Mouse (Mus musculus): ENCODE data around the gene Myo1b.

The Myo1b gene

DNA sequence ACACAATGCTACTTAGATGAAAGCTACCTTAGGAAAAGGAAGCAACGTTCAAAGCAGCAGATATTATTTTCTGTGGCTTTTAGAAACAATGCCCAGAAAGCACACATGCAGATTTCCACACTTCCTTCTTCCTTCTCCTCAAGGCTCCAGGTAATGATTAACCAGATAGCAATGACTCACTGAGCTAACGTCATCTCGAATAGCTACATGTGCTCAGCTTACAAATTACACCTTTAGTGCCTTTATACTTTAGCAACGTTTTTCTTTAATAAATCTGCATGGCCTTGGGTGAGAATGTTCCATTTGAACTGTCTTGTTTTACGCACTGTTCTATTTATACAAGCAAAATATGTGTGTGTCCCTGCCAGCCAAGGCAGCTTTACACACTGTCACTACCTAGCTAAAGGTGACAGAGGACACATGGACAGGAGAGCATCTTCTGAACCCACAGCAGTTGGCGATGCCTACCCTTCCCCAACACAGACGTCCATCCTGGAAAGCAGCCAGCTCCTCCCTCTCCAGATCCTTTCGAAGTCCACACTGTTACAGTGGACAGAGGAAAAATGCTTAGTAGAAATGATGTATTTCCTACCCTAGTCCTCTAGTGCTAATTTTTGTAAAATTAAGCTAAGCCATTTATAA, 66.2 kb downstream of the Myo1b start:
- in situ Hi-C loops (cut with MseI, MboI) = no loop called here

GRCm38 (mm10) chr1:51845264-51846036, 70.4 kb downstream of the Myo1b start:
- in situ Hi-C loops (cut with MseI, MboI) = no loop called here

- in situ Hi-C loops (cut with MseI, MboI) = no loop called here
Measured at GRCm38 (mm10) chr1:51837845-51838623, 77.8 kb downstream of the Myo1b start.

DNA sequence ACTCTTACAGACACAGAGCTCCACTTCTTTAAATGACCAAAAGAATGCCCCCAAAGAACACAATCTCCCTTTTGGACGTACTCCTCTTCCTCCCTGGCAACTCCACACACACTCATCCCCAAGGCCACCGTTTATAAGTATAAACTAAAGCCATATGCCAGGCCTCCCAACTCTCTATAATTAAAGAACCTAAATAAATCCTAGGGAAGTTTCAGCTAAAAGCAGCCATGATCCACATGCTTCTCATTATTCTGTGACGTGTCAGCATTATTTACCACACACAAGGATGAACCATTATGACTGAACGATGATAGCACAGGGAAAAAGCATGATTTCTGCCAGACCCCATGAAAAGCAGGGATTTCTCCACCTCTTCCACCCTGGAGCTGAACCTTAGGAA, 78.6 kb downstream of the Myo1b start:
- in situ Hi-C loops (cut with MseI, MboI) = no loop called here

- in situ Hi-C loops (cut with MseI, MboI) = no loop called here
Measured at GRCm38 (mm10) chr1:51835795-51836194, 80.1 kb downstream of the Myo1b start.

GRCm38 (mm10) chr1:51834072-51834471, 81.8 kb downstream of the Myo1b start:
- in situ Hi-C loops (cut with MseI, MboI) = no loop called here

GRCm38 (mm10) chr1:51829353-51829752, 86.5 kb downstream of the Myo1b start:
- in situ Hi-C loops (cut with MseI, MboI) = no loop called here

DNA sequence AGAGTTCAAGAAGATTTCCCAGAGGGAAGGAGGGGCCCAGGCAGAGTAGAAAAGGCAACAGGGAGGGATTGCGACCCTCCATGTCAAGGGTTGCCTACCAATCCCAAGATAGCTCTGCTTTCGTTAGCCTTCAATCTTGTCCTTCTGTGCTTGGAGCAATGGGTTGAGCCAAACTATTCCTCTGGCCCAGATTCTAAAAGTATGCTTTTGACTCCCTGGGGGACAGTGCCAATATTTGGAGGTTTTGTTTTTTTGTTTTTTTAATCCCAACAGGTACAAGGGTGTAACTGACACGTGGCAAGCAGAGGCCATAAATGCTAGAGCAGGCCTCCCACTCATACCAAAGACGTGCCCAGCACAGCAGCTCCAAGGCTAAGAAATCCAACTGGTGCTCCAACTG, 93.3 kb downstream of the Myo1b start:
- in situ Hi-C loops (cut with MseI, MboI) = no loop called here

DNA sequence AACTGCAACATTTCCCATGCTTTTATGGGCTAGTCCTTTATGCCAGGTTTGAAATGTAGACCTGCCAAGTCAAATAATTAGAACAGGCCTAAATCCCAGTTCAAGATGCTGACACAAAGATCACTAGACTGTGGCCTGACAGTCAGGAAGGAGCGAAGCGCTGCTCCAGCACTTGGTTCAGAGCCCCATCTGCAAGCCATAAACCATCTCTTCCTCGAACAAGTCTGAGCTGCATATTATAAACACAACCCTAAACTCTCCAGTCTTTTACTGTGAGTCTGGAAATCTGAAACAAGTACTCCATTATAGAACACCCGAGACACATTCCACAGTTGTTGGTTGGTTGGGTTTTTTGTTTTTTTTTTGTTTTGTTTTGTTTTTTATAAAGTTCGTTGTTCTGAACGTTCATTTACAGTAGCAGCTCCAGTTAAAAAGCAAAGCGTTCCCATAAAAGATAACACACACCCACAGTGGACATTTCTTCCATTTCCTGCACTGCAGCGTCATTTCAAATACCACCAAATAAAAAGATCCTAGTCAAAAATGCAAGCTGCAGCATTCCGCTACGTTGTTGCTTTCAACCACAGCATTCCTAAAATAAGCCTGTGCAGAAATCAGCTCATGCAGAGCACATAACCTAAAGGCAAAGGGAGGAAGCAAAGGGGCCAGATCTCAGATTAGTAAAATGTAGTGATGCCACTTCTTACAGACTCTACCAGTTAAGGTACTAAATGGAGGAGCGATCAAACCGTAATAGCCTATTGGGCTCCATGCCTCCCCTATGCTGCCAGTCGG, 94.0 kb downstream of the Myo1b start:
- in situ Hi-C loops (cut with MseI, MboI) = no loop called here

DNA sequence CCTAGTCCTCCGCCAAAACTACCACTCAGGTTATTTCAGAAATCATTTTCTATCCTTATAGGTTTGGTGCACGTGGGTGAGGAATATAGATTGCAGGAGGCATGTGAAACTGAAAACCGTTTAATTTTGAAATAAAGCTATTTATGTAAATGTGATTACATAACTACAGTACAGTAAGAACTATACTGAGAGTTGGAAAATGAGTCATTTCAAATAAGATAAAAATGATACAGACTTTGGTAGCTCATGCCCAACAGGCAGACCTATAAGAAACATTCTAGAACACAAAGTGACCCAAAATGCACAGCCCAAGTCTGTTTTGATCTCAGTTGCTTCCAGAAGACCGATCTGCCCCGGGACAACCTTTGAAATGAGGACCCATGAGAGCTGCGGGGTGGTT, 95.4 kb downstream of the Myo1b start:
- in situ Hi-C loops (cut with MseI, MboI) = no loop called here

DNA sequence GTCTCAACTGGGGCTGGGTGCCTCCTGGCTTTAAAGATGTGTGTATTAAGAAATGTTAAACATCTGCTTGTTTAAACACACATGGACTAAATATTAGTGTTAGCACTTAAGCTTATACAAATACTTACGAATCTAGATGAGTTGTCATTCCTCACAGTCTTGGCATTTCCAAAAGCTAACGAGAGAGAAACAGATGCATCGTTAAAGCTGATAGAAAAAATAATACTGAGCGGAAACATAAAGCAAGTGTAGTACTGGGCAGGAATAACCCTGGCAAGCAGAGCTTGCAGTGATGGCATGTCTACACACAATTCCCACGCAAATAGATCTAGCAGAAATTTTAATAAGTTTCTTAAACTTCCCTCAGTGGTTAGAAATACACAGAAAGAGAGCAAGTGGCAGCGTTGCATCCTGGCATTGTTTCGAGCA, 95.8 kb downstream of the Myo1b start:
- in situ Hi-C loops (cut with MseI, MboI) = no loop called here

DNA sequence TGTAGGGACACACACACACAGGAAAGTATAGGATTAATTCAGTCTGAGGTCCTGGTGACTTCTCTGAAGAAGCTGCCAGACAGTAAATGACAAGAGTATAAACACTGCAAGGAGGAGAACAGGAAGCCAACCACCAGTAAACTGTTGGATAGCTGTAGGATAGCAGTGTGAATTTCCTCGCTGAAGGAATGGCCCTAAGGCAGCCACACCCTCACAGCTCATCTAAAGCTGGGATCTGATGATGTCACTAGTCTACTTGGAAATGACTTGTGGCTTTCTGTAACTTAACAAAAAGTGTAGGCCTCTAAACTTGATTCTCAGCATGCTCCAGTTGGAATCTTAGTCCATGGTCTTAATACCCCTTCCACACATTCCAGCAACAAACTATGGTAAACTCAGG, 100.2 kb downstream of the Myo1b start:
- in situ Hi-C loops (cut with MseI, MboI) = no loop called here

DNA sequence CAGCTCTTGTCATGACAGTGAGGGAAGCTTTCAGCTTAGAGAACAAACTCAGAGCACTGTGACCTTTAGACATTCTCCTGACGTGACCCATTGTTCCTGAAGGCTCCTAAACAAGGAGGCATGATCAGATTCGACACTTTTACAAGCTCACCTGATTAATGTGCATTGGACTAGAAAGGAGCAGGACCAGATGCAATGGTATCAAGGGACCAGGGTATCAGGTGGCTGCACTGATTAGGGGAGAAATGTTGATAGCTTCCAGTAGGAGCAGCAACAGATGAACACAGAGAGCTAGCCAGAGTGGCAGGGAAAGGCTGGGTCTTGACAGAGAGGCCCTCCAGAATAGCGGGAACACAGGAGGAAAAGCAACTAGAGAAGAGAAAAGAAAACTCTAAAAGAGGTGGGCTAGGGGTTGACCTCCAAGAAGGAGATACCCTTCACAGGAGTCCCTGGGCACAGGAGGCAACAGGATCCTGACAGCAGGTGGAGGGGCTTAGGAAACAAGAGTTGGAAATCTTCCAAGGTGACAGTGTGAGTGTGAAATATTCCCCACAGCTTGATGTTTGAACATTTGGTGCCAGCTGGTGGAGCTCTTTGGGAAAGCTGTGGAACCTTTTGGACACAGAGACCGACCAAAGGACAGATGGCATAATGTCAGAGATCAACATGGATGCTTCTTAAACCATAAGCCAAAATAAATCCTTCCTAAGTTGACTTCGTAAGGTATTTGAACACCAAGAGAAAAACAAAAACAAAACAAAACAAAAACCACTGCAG, 100.8 kb downstream of the Myo1b start:
- in situ Hi-C loops (cut with MseI, MboI) = no loop called here

DNA sequence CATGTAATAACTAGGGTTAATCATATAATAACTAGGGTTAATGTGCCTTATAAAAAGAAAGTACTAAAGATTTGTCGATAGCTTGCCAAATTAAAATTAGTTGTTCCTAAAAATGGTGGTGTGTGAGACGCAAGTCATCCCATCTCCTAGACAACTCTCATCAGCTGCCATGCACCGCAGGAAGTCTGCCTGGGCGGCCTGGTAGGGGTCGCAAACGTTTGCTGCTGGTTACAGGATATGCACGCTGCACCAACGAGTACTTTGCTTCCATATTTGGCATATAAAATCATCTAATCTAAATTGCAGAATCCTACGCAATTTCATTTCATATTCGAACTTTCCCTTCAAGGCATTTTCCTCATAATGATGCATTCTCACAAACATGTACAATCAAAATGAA, 107.0 kb downstream of the Myo1b start:
- in situ Hi-C loops (cut with MseI, MboI) = no loop called here

- in situ Hi-C loops (cut with MseI, MboI) = no loop called here
Measured at GRCm38 (mm10) chr1:51808228-51808627, 107.6 kb downstream of the Myo1b start.

DNA sequence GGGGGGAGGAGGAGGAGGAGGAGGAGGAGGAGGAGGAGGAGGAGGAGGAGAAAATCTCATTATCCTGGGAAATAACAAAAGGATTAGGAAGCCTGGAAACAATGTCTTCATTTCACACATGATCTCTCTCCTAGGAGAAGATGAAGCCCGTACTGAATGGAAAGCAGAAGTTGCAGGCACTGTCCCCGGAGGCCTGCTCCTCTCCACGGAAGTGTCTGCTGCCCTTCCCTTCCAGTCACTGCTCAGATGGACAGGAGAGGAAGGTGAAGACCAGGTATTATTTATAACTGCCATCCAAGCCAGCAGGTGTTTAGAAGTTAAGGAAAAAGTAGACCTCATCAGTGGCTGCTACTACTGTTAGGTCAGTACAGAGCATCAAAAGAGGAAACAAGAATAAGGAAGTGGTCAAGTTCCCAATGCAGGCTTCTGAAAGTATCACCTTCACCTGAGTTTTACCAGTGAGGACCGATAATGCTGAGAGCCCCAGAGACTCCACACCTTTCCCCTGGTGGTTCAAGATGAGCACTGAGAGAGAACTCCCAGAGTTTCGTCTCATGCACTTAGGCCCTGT, 110.7 kb downstream of the Myo1b start:
- in situ Hi-C loops (cut with MseI, MboI) = no loop called here

- in situ Hi-C loops (cut with MseI, MboI) = no loop called here
Measured at GRCm38 (mm10) chr1:51804296-51805039, 111.4 kb downstream of the Myo1b start.

- in situ Hi-C loops (cut with MseI, MboI) = no loop called here
Measured at GRCm38 (mm10) chr1:51798011-51798471, 117.8 kb downstream of the Myo1b start.

DNA sequence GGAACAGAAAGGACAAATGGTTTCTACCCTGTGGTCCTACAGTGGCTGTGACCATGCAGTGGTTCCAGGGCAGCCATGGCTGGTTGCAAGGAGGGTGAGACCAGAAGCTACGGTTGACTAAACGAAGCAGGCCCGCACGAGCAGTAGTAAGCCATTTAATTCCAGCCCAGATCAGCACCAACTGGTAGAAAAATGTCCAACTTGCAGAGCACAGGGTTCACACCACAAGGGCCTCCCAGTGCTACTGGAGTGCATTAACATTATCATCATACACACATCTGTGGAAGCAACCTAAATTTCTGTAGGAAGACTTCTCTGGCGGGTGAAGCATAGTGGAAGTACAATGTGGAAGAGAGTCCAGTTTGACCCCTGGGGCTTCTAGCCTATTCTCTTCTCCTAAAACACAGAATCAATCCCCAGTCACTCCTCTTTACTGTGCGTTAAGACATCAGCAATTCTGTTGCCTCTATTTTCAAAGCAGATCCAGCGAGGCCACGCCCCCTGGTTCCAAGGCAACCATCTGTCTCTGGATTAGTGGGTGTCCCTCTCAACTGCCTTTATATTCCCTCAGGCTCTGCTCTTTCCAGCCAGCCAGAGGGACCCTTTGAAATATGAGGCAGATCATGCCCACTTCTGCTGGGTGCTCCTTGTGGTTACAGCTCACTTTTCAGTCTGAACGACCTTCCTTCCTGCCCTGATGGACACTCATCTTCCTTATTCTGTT, 120.1 kb downstream of the Myo1b start:
- in situ Hi-C loops (cut with MseI, MboI) = no loop called here
